Mouse (Mus musculus): ENCODE data around the gene Gaa. TPM values are rescaled to one million over a fixed set of nuclear protein-coding genes. Genes with fewer than 3 reads are reported as not detected.
A peak's percentile ranks its signal among the peaks of the same experiment; 100 is the strongest.

Gaa gene
- total and polyA plus RNA-seq, 3 experiments: 89.3 to 165 (median 102) TPM

DNA sequence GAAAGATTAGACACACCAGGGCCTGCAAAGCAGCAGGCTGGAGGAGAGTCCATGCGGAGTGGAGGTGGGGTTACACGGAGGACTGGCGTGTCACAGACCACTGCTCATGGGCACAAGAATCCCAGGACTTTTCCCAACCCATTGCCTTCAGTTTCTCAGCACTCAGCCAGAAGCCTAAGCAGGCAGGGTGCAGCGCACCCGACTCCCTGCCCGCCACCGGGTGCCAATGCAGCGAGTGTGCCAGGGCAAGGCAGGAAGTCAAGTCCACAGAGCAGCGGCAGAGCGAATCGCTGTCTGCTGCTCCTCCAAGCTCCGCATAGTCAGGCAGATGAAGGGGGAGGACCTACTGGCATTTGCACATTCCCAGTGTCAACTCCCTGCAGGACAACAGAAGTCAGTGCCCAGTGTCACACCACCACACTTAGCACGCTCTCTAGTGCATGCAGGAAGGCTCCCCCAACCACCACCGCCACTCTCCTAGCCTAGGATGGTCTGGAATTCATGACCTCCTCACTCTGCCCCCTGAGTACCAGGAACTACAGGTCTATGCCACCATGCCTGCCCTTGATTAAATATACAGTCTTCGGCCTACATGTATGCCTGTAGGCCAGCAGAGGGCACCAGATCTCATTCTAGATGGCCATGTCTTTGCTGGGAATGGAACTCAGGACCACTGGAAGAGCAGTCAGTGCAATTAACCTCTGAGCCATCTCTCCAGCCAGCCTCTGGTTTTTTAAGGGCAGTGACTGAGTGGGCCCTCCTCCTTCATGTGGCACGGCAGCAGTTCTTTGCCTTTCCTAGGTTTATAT is 37.4 kb downstream of the Gaa start:
- H3K4me1 ChIP-seq (ENCODE audit: control insufficient read depth, insufficient read depth, low read length): no peaks in the 10 kb centered on the region
- intact Hi-C loops (cut with DNase I): no loop called here
- no peak overlapping the region for H3K4me3 ChIP-seq
- no peaks in the 10 kb centered on the region for H3K27me3 ChIP-seq (ENCODE audit: control insufficient read depth, insufficient read depth, low read length)
- 44% methylated on average over 16 of the region's 16 CpGs for WGBS
- TF ChIP-seq EP300 (IDR thresholded peaks at IDR 0.05; ENCODE audit: insufficient read depth, low read depth, low read length) (0 out of 2 replicates have a peak, but pooled peaks have one; percentile 17), CTCF (IDR thresholded peaks at IDR 0.05) (peak; percentile 72), POLR2A (IDR thresholded peaks at IDR 0.05; ENCODE audit: insufficient read depth, low read depth, low read length) (no peak)
- H3K27ac ChIP-seq: no peak overlapping the region
- H3K9ac ChIP-seq (ENCODE audit: low read depth, low read length): no peak overlapping the region
- H3K79me2 ChIP-seq (replicated peaks; ENCODE audit: control insufficient read depth, insufficient read depth, low read length): no peaks in the 10 kb centered on the region
- H3K36me3 ChIP-seq (ENCODE audit: control insufficient read depth, insufficient read depth, low read length): no peaks in the 10 kb centered on the region
- DNase-seq: peak; percentile 25 to 41

DNA sequence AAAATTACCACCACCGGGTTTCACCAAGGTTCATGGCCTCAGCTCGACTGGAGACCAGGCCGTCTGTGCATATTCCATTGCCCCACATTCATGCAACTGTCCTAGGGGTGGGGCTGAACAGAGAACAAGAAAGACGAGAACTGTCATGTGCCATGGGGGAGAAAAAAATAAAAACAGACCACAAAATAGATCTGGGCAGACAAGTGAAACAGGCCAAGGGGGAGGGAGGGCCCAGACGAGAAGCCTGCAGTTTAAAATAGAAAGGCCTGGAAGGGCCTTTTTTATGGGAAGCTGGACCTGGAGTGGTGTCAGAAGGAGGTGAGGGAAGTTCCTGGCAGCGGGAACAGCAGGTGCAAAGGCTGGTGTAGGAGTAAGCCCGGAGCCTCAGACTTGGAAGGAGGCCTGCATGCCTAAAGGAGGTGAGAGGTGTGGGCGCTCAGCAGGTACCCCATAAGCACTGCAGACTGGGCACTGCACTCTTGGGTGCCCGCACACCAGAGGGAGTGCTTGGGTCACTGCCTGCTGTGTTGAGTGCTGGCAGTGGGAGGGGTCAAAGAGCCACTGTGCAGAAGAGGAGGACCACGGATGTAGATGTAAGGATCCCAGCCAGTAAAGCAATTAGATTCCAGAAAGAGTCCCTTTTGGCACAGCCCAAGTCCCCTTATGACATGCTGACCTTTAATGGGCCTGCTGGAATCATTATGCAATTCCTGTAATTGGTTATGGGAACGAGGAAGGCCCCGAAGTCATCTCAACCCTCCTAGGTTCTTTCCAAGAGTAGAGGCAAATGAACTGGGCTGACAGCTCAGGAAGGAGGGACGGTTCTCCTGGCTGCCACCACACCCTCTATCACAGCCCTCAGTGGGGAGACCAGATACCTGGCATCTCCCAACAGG is 39.3 kb downstream of the Gaa start:
- no peaks in the 10 kb centered on the region for H3K27me3 ChIP-seq (ENCODE audit: control insufficient read depth, insufficient read depth, low read length)
- no peak overlapping the region for H3K4me3 ChIP-seq
- no peak for DNase-seq
- H3K79me2 ChIP-seq (replicated peaks; ENCODE audit: control insufficient read depth, insufficient read depth, low read length): no peaks in the 10 kb centered on the region
- H3K36me3 ChIP-seq (ENCODE audit: control insufficient read depth, insufficient read depth, low read length): no peaks in the 10 kb centered on the region
- H3K4me1 ChIP-seq (ENCODE audit: control insufficient read depth, insufficient read depth, low read length): no peaks in the 10 kb centered on the region
- WGBS: 50% methylated on average over 13 of the region's 13 CpGs
- intact Hi-C loops (cut with DNase I): no loop called here
- no peak overlapping the region for H3K9ac ChIP-seq (ENCODE audit: low read depth, low read length)
- no peak overlapping the region for H3K27ac ChIP-seq
- TF ChIP-seq CTCF (IDR thresholded peaks at IDR 0.05) (no peak), EP300 (IDR thresholded peaks at IDR 0.05; ENCODE audit: insufficient read depth, low read depth, low read length) (no peak), POLR2A (IDR thresholded peaks at IDR 0.05; ENCODE audit: insufficient read depth, low read depth, low read length) (no peak)

DNA sequence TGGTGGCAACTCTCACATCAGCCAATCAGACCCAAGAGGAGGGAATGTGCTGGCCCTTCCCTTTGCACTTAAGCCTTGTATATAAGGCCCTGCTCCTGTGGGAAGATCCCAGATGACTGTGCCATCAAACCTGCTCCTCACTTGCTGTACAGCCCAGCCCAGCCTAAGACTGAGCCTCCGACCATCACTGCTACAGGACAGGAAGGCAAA is 39.9 kb downstream of the Gaa start, which contains the start of gene Card14:
Card14 (plus strand) TSS at position 111 of the 210 bp plus-strand sequence.
- Histone ChIP-seq H3K4me1 (ENCODE audit: control insufficient read depth, insufficient read depth, low read length) (no peaks in the 10 kb centered on the region), H3K79me2 (replicated peaks; ENCODE audit: control insufficient read depth, insufficient read depth, low read length) (no peaks in the 10 kb centered on the region), H3K9ac (ENCODE audit: low read depth, low read length) (no peak within 1 kb of the TSS)

DNA sequence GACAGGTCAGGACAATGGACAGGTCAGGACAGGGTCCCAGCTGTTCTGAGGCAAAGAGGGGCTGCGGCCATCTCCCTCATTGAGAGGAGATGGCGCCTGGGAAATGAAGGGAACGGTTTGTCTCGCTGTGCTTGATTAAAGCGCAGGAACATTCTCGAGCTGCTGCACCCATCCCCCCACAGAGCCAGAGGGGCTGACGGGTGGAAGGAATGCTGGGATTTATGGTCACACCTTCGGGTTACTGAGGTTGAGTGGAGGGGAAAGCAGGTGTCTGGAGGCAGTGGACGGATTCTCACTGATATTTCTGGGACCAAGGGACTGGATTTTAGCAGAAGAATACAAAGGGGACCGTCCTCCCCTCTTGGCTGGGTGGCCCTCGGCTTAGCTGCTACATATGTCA is 40.2 kb downstream of the Gaa start:
- WGBS: 38% methylated on average over 11 of the region's 11 CpGs
- Histone ChIP-seq H3K4me3 (no peak overlapping the region), H3K79me2 (replicated peaks; ENCODE audit: control insufficient read depth, insufficient read depth, low read length) (no peaks in the 10 kb centered on the region), H3K9ac (ENCODE audit: low read depth, low read length) (no peak overlapping the region), H3K27ac (no peak overlapping the region), H3K27me3 (ENCODE audit: control insufficient read depth, insufficient read depth, low read length) (no peaks in the 10 kb centered on the region), H3K36me3 (ENCODE audit: control insufficient read depth, insufficient read depth, low read length) (no peaks in the 10 kb centered on the region), H3K4me1 (ENCODE audit: control insufficient read depth, insufficient read depth, low read length) (no peaks in the 10 kb centered on the region)
- TF ChIP-seq POLR2A (IDR thresholded peaks at IDR 0.05; ENCODE audit: insufficient read depth, low read depth, low read length): no peak
- TF ChIP-seq CTCF (IDR thresholded peaks at IDR 0.05): no peak
- no peak for TF ChIP-seq EP300 (IDR thresholded peaks at IDR 0.05; ENCODE audit: insufficient read depth, low read depth, low read length)
- intact Hi-C loops (cut with DNase I): no loop called here
- DNase-seq: no peak

More for the DNA sequence above, 39.9 kb downstream of the Gaa start, which contains the start of gene Card14:
- intact Hi-C loops (cut with DNase I): no loop called here
- no peak for TF ChIP-seq CTCF (IDR thresholded peaks at IDR 0.05)
- no peak for TF ChIP-seq POLR2A (IDR thresholded peaks at IDR 0.05; ENCODE audit: insufficient read depth, low read depth, low read length)
- no peak for TF ChIP-seq EP300 (IDR thresholded peaks at IDR 0.05; ENCODE audit: insufficient read depth, low read depth, low read length)
- H3K36me3 ChIP-seq (ENCODE audit: control insufficient read depth, insufficient read depth, low read length): no peaks in the 10 kb centered on the region
- no peak within 1 kb of the TSS for H3K4me3 ChIP-seq
- H3K27me3 ChIP-seq (ENCODE audit: control insufficient read depth, insufficient read depth, low read length): no peaks in the 10 kb centered on the region
- WGBS: 64% methylated on average over 1 of the region's 1 CpGs
- DNase-seq: no peak
- H3K27ac ChIP-seq: no peak within 1 kb of the TSS

DNA sequence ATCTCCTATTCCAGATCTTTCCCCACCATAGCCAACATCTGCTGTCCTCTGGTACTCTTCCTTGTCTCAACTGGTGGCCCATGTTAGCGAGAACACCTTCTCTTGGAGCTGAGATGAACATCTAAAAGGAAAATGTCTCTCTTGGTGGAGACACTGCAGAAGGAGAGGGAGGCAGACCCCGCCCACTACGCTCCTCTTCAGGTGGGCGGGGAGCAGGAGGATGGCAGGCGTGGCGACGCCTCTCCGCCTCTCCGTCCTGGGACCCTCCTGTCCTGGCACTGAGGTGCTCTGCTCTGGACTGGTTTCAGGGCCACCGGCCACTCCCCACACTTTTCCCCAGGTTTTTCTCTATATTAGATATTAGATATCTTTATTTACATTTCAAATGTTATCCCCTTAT is 42.9 kb downstream of the Gaa start:
- H3K9ac ChIP-seq (ENCODE audit: low read depth, low read length): no peak overlapping the region
- H3K79me2 ChIP-seq (replicated peaks; ENCODE audit: control insufficient read depth, insufficient read depth, low read length): no peaks in the 10 kb centered on the region
- H3K27me3 ChIP-seq (ENCODE audit: control insufficient read depth, insufficient read depth, low read length): no peaks in the 10 kb centered on the region
- no peak for TF ChIP-seq CTCF (IDR thresholded peaks at IDR 0.05)
- TF ChIP-seq EP300 (IDR thresholded peaks at IDR 0.05; ENCODE audit: insufficient read depth, low read depth, low read length): no peak
- no peak for TF ChIP-seq POLR2A (IDR thresholded peaks at IDR 0.05; ENCODE audit: insufficient read depth, low read depth, low read length)
- intact Hi-C loops (cut with DNase I): no loop called here
- WGBS: 28% methylated on average over 10 of the region's 10 CpGs
- H3K4me1 ChIP-seq (ENCODE audit: control insufficient read depth, insufficient read depth, low read length): no peaks in the 10 kb centered on the region
- no peak for DNase-seq
- no peaks in the 10 kb centered on the region for H3K36me3 ChIP-seq (ENCODE audit: control insufficient read depth, insufficient read depth, low read length)
- H3K4me3 ChIP-seq: no peak overlapping the region
- H3K27ac ChIP-seq: no peak overlapping the region

Measured in heart, adult 2 months (tissue).